Mouse (Mus musculus) neural tube, embryonic 15.5 days (tissue): ENCODE data around the gene Fermt2. TPM values are rescaled to one million over a fixed set of nuclear protein-coding genes. Genes with fewer than 3 reads are reported as not detected.

Source experiments
- ATAC-seq: fragments of 200-750 bp; cut with Nextera tagmentation; 2 replicates; pipeline ENCODE4 v1.8.0; 2017; ENCODE audit warnings: mild to moderate bottlenecking, moderate TSS enrichment, moderate library complexity; ENCODE audit not compliant: low FRiP score
- H3K27ac ChIP-seq: fragments of 300-500 bp; sonication (generic); replicated peaks from 2 replicates; pipeline ENCODE4 v1.5.1; 2015; ENCODE audit warnings: mild to moderate bottlenecking, inconsistent platforms
- H3K27me3 ChIP-seq: fragments of 300-500 bp; sonication (generic); replicated peaks from 2 replicates; pipeline ENCODE4 v1.6.1; 2015; ENCODE audit warnings: inconsistent platforms
- H3K36me3 ChIP-seq: fragments of 300-500 bp; sonication (generic); 2 replicates; pipeline ENCODE4 v1.6.1; 2015; ENCODE audit warnings: inconsistent platforms
- H3K4me1 ChIP-seq: fragments of 300-500 bp; sonication (generic); 2 replicates; pipeline ENCODE4 v1.6.1; 2015; ENCODE audit warnings: inconsistent platforms
- H3K4me2 ChIP-seq: fragments of 300-500 bp; sonication (generic); 2 replicates; pipeline ENCODE4 v1.6.1; 2015; ENCODE audit warnings: inconsistent platforms, mild to moderate bottlenecking, moderate library complexity
- H3K4me3 ChIP-seq: fragments of 300-500 bp; sonication (generic); replicated peaks from 2 replicates; pipeline ENCODE4 v1.5.1; 2015; ENCODE audit warnings: mild to moderate bottlenecking, inconsistent platforms
- H3K9ac ChIP-seq: fragments of 300-500 bp; sonication (generic); replicated peaks from 2 replicates; pipeline ENCODE4 v1.6.1; 2015; ENCODE audit warnings: mild to moderate bottlenecking, inconsistent platforms
- H3K9me3 ChIP-seq: fragments of 300-500 bp; sonication (generic); replicated peaks from 2 replicates; pipeline ENCODE4 v1.6.1; 2016; ENCODE audit warnings: inconsistent platforms
- WGBS: fragments of 180-500 bp; shearing (Covaris S2); methylation state at CpG from one replicate; pipeline ENCODE4 v1.1.7; 2015; ENCODE audit warnings: mixed read lengths; 5-methylcytosine and 5-hydroxymethylcytosine counted together
- polyA plus RNA-seq: library from polyadenylated mRNA; unstranded; fragments of >200 nt; fragmentation: Nextera tagmentation; extraction: Ambion mirVana; gene quantifications from 2 replicates; pipeline ENCODE4 v1.2.1, GENCODE M21; 2015

Gene Fermt2
- polyA plus RNA-seq, 1 experiment from 2014 or later, result 78.7 TPM

DNA sequence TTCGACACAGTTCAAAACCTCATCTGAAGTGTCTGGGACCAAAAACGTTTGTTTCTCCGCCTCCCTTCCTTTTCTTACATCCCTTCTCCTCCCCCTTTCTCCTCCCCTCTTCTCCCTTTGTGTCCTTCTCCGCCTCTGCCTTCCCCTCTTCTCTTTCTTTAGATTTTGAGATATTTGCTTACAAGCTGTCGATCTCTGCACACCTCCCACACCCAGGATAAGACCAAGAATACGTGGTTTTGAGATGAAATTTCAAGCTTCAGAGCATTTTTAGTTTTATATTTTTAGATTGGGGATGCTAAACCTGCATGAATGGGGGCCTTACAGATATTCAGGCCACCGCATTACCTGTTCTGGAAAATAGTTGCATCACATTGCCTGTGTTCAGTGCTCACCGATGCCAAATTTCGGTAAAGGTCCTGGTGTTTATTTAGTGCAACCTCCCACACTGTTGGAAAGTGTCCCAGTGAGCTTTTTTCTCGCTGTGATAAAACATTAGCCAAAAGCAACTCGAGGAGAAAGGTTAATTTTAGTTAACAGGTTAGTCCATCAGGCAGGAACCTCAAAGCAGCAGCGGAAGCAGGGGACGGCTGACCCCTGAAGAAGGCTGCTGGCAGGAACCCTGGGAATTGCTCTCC, 20.2 kb upstream of the Fermt2 start:
- no peak for ATAC-seq
- no peak overlapping the region for H3K4me2 ChIP-seq
- H3K9ac ChIP-seq, result no peak overlapping the region
- H3K4me3 ChIP-seq, result no peak overlapping the region
- no peaks in the 10 kb centered on the region for H3K9me3 ChIP-seq
- no peaks in the 10 kb centered on the region for H3K27me3 ChIP-seq
- H3K36me3 ChIP-seq, result no peaks in the 10 kb centered on the region
- WGBS, result 77% methylated on average over 13 of the region's 13 CpGs
- no peak overlapping the region for H3K27ac ChIP-seq
- H3K4me1 ChIP-seq, result no peaks in the 10 kb centered on the region

DNA sequence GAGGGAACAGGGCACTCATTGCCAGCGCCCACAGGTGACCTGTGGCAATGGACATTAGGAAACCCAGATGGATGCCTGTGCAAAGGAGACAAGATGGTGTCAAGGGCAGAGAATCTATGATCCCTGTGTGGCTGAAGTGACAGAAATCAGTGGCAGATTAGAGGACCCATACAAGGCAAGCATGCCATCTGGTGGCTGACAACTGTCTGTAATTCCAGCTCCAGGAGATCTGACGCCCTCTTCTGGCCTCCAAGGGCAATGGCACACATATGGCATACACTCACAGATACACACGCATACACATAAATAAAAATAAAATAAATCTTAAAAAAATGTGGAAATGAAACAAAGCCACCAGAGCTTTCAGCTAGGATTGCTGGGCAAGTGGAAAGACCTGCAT, 18.2 kb upstream of the Fermt2 start:
- 81% methylated on average over 3 of the region's 3 CpGs for WGBS
- Histone ChIP-seq H3K4me2 (no peak overlapping the region), H3K4me1 (no peaks in the 10 kb centered on the region), H3K36me3 (no peaks in the 10 kb centered on the region), H3K27me3 (no peaks in the 10 kb centered on the region), H3K4me3 (no peak overlapping the region), H3K9ac (no peak overlapping the region), H3K27ac (no peak overlapping the region), H3K9me3 (no peaks in the 10 kb centered on the region)
- ATAC-seq, result no peak

DNA sequence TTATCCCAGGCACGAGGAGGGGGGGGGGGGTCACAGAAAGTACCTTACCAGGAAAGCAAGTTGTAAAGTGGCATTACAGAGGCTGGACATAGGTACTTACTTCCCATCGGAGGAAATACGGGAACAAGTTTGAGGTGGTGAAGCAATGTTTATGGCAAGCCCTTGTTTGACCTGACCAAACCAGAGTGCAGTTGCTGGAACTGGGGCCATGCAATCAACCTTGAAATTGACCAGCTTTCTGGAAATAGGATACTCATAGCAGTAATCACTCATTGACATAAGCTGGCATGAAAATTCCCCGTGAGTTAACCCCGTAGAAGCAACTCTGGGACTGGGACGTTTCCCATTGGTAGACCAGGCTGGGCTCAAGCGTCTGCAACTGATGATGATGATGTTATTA, 15.0 kb upstream of the Fermt2 start:
- Histone ChIP-seq H3K27me3 (no peaks in the 10 kb centered on the region), H3K9me3 (no peaks in the 10 kb centered on the region), H3K4me3 (no peak overlapping the region), H3K4me2 (no peak overlapping the region), H3K9ac (no peak overlapping the region), H3K36me3 (no peaks in the 10 kb centered on the region), H3K4me1 (no peaks in the 10 kb centered on the region), H3K27ac (no peak overlapping the region)
- WGBS, result 92% methylated on average over 7 of the region's 7 CpGs
- ATAC-seq, result no peak

DNA sequence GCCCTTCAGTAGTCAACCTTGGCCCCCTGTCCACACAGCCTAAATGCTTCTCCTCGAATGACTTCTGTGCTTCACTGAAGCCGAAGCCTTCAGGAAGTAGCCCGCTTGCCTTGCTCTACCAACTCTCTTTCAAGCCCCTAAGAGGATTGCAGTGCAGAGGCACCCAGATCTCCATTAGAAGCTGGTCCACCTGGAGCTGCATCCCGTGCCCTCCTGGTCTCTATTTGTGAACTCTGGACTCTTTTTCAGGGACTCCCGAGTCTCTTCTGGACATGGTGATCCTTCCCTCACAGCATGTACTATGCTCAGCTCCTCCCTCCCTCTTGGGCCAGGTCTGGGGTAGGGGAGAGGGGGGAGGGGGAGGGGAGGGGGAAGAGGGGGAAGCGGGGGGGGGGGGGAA, 14.1 kb upstream of the Fermt2 start:
- Histone ChIP-seq H3K36me3 (no peaks in the 10 kb centered on the region), H3K9ac (no peak overlapping the region), H3K4me1 (no peaks in the 10 kb centered on the region), H3K27ac (no peak overlapping the region), H3K4me2 (no peak overlapping the region), H3K27me3 (no peaks in the 10 kb centered on the region), H3K9me3 (no peaks in the 10 kb centered on the region), H3K4me3 (no peak overlapping the region)
- ATAC-seq, result no peak
- 81% methylated on average over 5 of the region's 6 CpGs for WGBS

DNA sequence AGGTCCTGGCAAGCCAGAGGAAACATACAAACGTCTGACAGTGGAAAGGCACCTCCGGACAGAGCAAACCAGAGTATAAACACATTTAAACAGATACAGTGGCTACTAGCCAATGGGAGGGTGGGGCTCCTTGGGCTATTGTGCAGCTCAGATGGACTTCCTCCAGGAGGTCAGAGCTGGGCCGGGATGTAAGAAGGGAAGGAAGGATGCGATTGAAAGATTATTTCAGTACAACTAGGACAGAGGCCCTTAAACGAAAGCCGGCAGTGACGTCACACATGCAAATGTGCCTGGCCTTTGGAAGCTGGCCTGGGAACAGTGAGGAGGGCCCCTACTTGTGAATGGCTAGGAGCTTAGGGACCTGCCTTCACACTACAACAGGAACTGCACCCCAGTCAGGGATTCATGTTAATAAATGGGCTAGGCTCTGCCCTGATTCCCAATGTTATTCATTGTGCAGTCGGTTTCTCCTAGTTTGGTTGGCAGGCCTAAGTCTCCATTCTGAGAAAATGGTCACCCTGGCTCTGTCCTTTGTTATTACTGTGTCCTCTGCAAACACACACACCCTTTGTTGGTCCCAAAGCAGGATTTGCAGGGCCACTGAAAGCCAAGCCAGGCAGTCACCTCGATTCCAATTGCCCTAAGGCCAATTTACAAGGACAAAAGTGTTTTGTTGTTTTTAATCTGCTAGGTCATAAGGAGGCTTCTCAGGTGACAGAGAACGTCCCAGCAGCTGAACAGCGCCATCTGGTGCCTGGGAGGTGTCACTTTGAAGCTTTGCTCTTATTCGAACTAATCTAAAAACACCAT, 9.9 kb upstream of the Fermt2 start:
- peak; percentile 63; the same call in 1 of the 2 replicates for ATAC-seq
- Histone ChIP-seq H3K4me3 (no peak overlapping the region), H3K4me1 (no peaks in the 10 kb centered on the region), H3K36me3 (no peaks in the 10 kb centered on the region), H3K27me3 (no peaks in the 10 kb centered on the region), H3K27ac (peak overlapping the region; percentile 24; the same call in 1 of the 2 replicates), H3K4me2 (no peak overlapping the region), H3K9me3 (no peaks in the 10 kb centered on the region), H3K9ac (no peak overlapping the region)
- WGBS, result 38% methylated on average over 12 of the region's 12 CpGs

DNA sequence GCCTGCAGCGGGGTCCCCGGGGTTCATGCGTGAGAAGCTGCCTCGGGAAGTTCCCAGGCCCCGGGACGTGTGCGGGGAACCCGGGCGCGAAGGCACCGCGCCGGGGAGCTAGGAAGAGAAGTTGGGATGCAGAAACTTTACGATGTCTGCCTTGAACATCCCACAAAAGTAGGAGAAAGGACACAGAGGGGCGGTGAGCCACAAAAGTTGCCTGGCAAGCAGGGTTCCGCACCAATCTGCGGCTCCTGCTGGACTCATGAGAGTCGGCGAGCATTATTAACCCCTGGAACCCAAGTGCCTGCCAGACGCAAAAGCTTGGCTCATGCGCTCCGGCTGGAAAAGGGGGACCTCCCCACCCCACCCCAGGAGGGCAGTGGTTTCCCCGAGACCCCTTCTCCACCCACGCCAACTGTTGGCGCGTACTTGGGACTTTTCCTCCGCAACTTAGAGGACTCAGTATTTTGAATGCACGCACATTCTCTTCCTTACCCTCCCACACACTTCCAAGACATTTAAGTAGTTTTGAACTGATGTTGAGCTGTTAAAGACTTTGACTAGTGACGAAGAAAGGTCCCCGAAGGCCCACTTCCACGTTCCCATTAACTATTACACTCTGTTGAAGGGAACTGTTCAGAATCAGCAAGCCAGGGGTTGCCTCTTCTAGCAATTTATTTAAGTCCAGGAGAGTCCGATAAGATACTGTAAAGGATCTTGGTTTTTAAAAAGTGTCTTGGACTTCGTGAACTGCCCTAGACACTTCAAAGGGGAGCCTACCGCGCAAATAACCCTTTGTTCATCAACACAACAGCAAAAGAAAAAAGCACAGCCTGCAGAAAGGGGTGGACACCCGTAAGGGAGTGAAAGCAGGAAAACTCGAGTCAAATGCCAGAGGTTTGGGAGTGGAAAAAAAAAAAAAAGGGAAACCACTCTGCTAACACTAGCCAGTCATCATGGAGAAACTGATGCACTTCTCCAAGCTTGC, 737 bp upstream of the Fermt2 start:
- Histone ChIP-seq H3K4me3 (peak overlapping the region; percentile 82), H3K36me3 (no peaks in the 10 kb centered on the region), H3K9me3 (no peaks in the 10 kb centered on the region), H3K27ac (peak overlapping the region; percentile 93), H3K4me1 (peaks cover 37% of the 10 kb centered on the region), H3K9ac (peak overlapping the region; percentile 84), H3K27me3 (no peaks in the 10 kb centered on the region), H3K4me2 (peak overlapping the region; percentile 87)
- ATAC-seq, result peak; percentile 28
- 1% methylated on average over 37 of the region's 37 CpGs for WGBS

DNA sequence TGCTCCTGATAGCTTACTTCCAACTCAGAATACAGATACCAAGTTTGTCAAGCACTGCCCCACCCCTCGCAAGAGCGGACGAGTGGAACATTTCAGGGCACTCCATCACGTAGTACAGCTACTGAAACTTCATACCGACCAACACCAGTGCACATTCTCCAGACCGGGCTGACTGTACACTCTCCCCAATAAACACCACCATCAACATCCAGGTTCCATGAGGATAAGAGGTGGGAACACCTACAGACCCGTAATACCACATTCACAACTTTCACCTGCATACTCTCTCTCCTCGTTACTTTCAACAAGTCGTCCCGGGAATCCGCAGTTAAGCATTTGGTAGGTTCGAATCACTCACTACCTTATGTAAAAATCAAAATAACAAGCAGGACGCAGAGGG, 1.1 kb downstream of the Fermt2 start:
- ATAC-seq, result peak; percentile 14; the same call in 1 of the 2 replicates

DNA sequence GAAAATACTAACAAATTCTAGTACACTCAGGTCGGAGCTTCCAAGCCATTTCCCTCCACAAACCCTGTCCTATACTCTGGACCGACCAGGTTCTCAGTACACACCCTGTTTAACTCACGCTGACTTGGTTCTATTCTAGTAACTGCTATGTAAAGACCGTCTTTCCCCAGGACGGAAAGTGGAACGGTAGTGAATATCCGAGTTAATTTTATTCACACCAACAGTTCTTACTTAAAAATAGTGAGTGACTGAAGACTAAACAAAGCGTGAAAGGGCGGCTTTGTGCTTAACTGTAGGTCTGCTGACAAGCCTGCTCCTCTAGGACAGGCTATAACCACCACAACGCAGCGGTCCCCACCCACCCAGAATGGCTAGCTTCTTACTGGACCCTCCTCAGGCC, 14.1 kb downstream of the Fermt2 start:
- H3K9ac ChIP-seq, result no peak overlapping the region
- peaks cover 3% of the 10 kb centered on the region; the same call in 1 of the 2 replicates for H3K4me1 ChIP-seq
- no peaks in the 10 kb centered on the region for H3K36me3 ChIP-seq
- WGBS, result 74% methylated on average over 11 of the region's 11 CpGs
- no peak for ATAC-seq
- H3K9me3 ChIP-seq, result no peaks in the 10 kb centered on the region
- no peak overlapping the region for H3K4me2 ChIP-seq
- no peak overlapping the region for H3K4me3 ChIP-seq
- H3K27me3 ChIP-seq, result no peaks in the 10 kb centered on the region
- H3K27ac ChIP-seq, result no peak overlapping the region

More for the DNA sequence above, 1.1 kb downstream of the Fermt2 start:
- Histone ChIP-seq H3K9ac (peak overlapping the region; percentile 84), H3K9me3 (no peaks in the 10 kb centered on the region), H3K4me2 (peak overlapping the region; percentile 87), H3K36me3 (no peaks in the 10 kb centered on the region), H3K4me3 (peak overlapping the region; percentile 82), H3K27me3 (no peaks in the 10 kb centered on the region), H3K27ac (peak overlapping the region; percentile 93), H3K4me1 (peaks cover 37% of the 10 kb centered on the region)
- WGBS, result 1% methylated on average over 13 of the region's 13 CpGs

DNA sequence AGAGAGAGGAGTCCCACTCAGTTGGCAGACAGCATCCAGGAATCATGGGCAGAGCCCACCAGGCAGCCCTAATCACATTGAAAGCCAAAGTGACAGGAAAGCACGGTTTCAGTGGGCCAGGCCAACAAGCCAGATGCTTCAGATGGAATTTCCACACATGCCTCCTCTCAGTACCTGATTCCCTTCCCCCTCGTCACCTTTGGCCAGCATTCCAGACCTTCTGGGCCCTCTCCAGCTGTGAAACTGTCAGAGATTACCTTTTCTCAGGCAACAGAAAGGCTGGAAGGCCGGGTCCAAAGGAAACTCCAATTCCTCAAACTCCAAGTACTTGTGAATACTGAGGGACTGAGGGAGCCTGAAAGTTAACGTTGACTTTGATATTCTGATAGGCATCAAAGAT, 19.1 kb downstream of the Fermt2 start:
- Histone ChIP-seq H3K9me3 (no peaks in the 10 kb centered on the region), H3K36me3 (no peaks in the 10 kb centered on the region), H3K4me1 (peaks cover 35% of the 10 kb centered on the region), H3K27me3 (no peaks in the 10 kb centered on the region), H3K4me2 (no peak overlapping the region), H3K4me3 (no peak overlapping the region), H3K9ac (no peak overlapping the region), H3K27ac (no peak overlapping the region)
- WGBS, result 59% methylated on average over 4 of the region's 4 CpGs
- no peak for ATAC-seq

DNA sequence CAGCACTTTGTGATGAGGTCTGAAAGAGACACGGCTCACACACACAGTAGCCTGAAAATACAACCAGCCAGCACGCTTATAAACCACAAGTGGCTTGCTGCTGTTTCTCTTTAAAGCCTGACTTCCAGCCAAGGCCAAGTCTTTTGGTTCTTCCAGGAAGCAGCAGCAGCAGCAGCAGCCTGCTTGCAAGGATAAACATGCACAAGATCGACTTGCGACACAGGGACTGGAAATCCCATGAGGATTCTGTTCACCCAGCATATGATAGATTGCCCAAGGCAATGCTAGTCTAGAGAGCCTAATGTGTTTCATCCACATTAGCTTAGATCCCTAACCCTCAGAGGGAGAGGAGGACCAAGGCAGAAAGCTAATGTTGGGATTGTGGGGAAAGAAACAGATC, 22.0 kb downstream of the Fermt2 start:
- Histone ChIP-seq H3K27me3 (no peaks in the 10 kb centered on the region), H3K36me3 (peaks cover 4% of the 10 kb centered on the region; the same call in 1 of the 2 replicates), H3K9me3 (no peaks in the 10 kb centered on the region), H3K4me1 (peaks cover 32% of the 10 kb centered on the region), H3K9ac (0 out of 2 replicates have a peak overlapping the region, but pooled peaks have one; percentile 20), H3K4me2 (no peak overlapping the region), H3K27ac (peak overlapping the region; percentile 56), H3K4me3 (no peak overlapping the region)
- 12% methylated on average over 4 of the region's 4 CpGs for WGBS
- ATAC-seq, result no peak

DNA sequence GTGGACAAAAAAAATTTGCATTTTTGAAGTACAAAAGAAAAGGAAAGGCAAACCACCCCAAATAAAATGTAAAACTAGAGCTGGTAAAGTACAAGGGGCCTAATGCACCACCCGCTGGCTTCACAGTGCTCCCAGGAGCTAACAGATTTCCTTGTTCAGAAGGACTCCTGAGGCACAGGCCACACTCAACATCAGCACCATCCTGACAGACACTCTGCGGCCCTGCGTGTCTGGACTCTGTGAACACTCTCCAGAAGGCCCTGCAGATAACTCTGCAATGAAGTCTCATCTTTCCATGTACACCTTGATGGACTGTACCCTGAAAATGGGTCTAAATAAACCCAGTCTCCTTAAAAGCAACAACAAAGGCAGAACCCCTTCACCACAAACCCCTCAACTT, 22.5 kb downstream of the Fermt2 start:
- Histone ChIP-seq H3K9me3 (no peaks in the 10 kb centered on the region), H3K4me2 (no peak overlapping the region), H3K4me1 (peaks cover 32% of the 10 kb centered on the region), H3K27me3 (no peaks in the 10 kb centered on the region), H3K36me3 (peaks cover 4% of the 10 kb centered on the region; the same call in 1 of the 2 replicates), H3K4me3 (no peak overlapping the region), H3K9ac (0 out of 2 replicates have a peak overlapping the region, but pooled peaks have one; percentile 20), H3K27ac (peak overlapping the region; percentile 56)
- 55% methylated on average over 3 of the region's 3 CpGs for WGBS
- no peak for ATAC-seq
